Mouse (Mus musculus) MEL (cell line): Measurements from ENCODE around the gene Eipr1. TPM values are rescaled to one million over a fixed set of nuclear protein-coding genes. Genes with fewer than 3 reads are reported as not detected.

Experiments used
- DNase-seq: peaks from one replicate; pipeline ENCODE4 v3.0.0; 2011; ENCODE audit warnings: low read depth, low spot score
- H3K27ac ChIP-seq: 2 replicates; pipeline ENCODE4 v1.5.1; 2012; ENCODE audit warnings: low read depth, mild to moderate bottlenecking, control low read depth, low read length, moderate library complexity; ENCODE audit not compliant: control insufficient read depth
- H3K27me3 ChIP-seq, 2 experiments: fragments of 150-350 bp in 1 of 2; sonication (generic) in 1 of 2; 2 replicates each; pipeline ENCODE4 v1.6.1; 2012; ENCODE audit warnings: low read length in 2 of 2, mild to moderate bottlenecking in 2 of 2, improper control_type of control experiment in 1 of 2, moderate library complexity in 1 of 2; ENCODE audit not compliant: insufficient read depth in 2 of 2, control insufficient read depth in 1 of 2
- H3K36me3 ChIP-seq, 2 experiments: 2 replicates each; pipeline ENCODE4 v1.6.1; 2012 to 2014; ENCODE audit warnings: low read length in 2 of 2, improper control_type of control experiment in 1 of 2, inconsistent platforms in 1 of 2, mild to moderate bottlenecking in 1 of 2; ENCODE audit not compliant: insufficient read depth in 2 of 2, control insufficient read depth in 1 of 2
- H3K4me1 ChIP-seq, 2 experiments: fragments of 150-350 bp in 1 of 2; sonication (generic) in 1 of 2; 2 replicates each; pipeline ENCODE4 v1.6.1; 2012; ENCODE audit warnings: low read length in 2 of 2, improper control_type of control experiment in 1 of 2, mild to moderate bottlenecking in 1 of 2; ENCODE audit not compliant: insufficient read depth in 2 of 2, control insufficient read depth in 1 of 2
- H3K4me3 ChIP-seq, 2 experiments: fragments of 150-350 bp in 1 of 2; sonication (generic) in 1 of 2; 2 replicates each; pipeline ENCODE4 v1.5.1; 2012; ENCODE audit warnings: low read depth in 2 of 2, low read length in 2 of 2, mild to moderate bottlenecking in 2 of 2, moderate library complexity in 2 of 2, control low read depth in 1 of 2, improper control_type of control experiment in 1 of 2; ENCODE audit not compliant: control insufficient read depth in 1 of 2, insufficient read depth in 1 of 2
- H3K79me2 ChIP-seq: 2 replicates; pipeline ENCODE4 v1.6.1; 2012; ENCODE audit warnings: mild to moderate bottlenecking, low read length, moderate library complexity; ENCODE audit not compliant: control insufficient read depth, poor library complexity, insufficient read depth
- H3K9ac ChIP-seq: 2 replicates; pipeline ENCODE4 v1.6.1; 2012; ENCODE audit warnings: low read depth, mild to moderate bottlenecking, control low read depth, low read length, moderate library complexity; ENCODE audit not compliant: control insufficient read depth, poor library complexity, severe bottlenecking
- H3K9me3 ChIP-seq: fragments of 150-350 bp; sonication (generic); replicated peaks from 2 replicates; pipeline ENCODE4 v1.6.1; 2012; ENCODE audit warnings: mild to moderate bottlenecking, low read length, improper control_type of control experiment, moderate library complexity; ENCODE audit not compliant: insufficient read depth
- CTCF ChIP-seq, 3 experiments: IDR thresholded peaks in 2 of 3; conservative IDR thresholded peaks in 1 of 3; 2 replicates each; pipeline ENCODE4 v1.5.1; 2011 to 2012; ENCODE audit warnings: low read length in 3 of 3, low read depth in 2 of 3, mild to moderate bottlenecking in 2 of 3, improper control_type of control experiment in 1 of 3, inconsistent platforms in 1 of 3, mixed read lengths in 1 of 3, moderate library complexity in 1 of 3; ENCODE audit not compliant: control insufficient read depth in 1 of 3, insufficient read depth in 1 of 3, poor library complexity in 1 of 3, severe bottlenecking in 1 of 3
- E2F4 ChIP-seq: IDR thresholded peaks from 2 replicates; pipeline ENCODE4 v1.6.1; 2011; ENCODE audit warnings: low read depth, low read length, improper control_type of control experiment, borderline replicate concordance
- EP300 ChIP-seq, 2 experiments: IDR thresholded peaks; 2 replicates each; pipeline ENCODE4 v1.6.1; 2011; ENCODE audit warnings: improper control_type of control experiment in 2 of 2, low read length in 2 of 2, low read depth in 1 of 2, mild to moderate bottlenecking in 1 of 2
- ETS1 ChIP-seq: IDR thresholded peaks from 2 replicates; pipeline ENCODE4 v1.6.1; 2012; ENCODE audit warnings: low read depth, mild to moderate bottlenecking, inconsistent platforms, low read length, improper control_type of control experiment, moderate library complexity
- KAT2A ChIP-seq: conservative IDR thresholded peaks from 2 replicates; pipeline ENCODE4 v1.6.1; 2012; ENCODE audit warnings: low read depth, low read length, improper control_type of control experiment, inconsistent platforms
- MEF2A ChIP-seq: IDR thresholded peaks from 2 replicates; pipeline ENCODE4 v1.6.1; 2014; ENCODE audit warnings: low read depth, mild to moderate bottlenecking, inconsistent platforms, low read length, improper control_type of control experiment; ENCODE audit not compliant: poor library complexity, insufficient replicate concordance, severe bottlenecking; ENCODE audit errors: extremely low read depth
- MYB ChIP-seq: IDR thresholded peaks from 2 replicates; pipeline ENCODE4 v1.6.1; 2011; ENCODE audit warnings: mild to moderate bottlenecking, low read depth, low read length, improper control_type of control experiment
- MYC ChIP-seq: IDR thresholded peaks from 2 replicates; pipeline ENCODE4 v1.6.1; 2011; ENCODE audit warnings: low read depth, mild to moderate bottlenecking, low read length, improper control_type of control experiment, moderate library complexity
- NELFE ChIP-seq: IDR thresholded peaks from 2 replicates; pipeline ENCODE4 v1.6.1; 2011; ENCODE audit warnings: low read depth, low read length, improper control_type of control experiment
- NRF1 ChIP-seq: IDR thresholded peaks from 2 replicates; pipeline ENCODE4 v1.6.1; 2014; ENCODE audit warnings: low read depth, mild to moderate bottlenecking, inconsistent platforms, low read length, improper control_type of control experiment, moderate library complexity; ENCODE audit not compliant: poor library complexity, insufficient read depth, severe bottlenecking
- POLR2AphosphoS5 ChIP-seq: IDR thresholded peaks from 2 replicates; pipeline ENCODE4 v1.6.1; 2012; ENCODE audit warnings: low read depth, borderline replicate concordance, mild to moderate bottlenecking, inconsistent platforms, low read length, moderate library complexity, mixed read lengths
- SIN3A ChIP-seq: IDR thresholded peaks from 2 replicates; pipeline ENCODE4 v1.6.1; 2012; ENCODE audit warnings: low read length, improper control_type of control experiment, inconsistent platforms
- SMC3 ChIP-seq: IDR thresholded peaks from 2 replicates; pipeline ENCODE4 v1.6.1; 2011; ENCODE audit warnings: low read depth, low read length, improper control_type of control experiment
- TAL1 ChIP-seq: IDR thresholded peaks from 2 replicates; pipeline ENCODE4 v1.6.1; 2012; ENCODE audit warnings: mild to moderate bottlenecking, inconsistent platforms, low read length, moderate library complexity, mixed read lengths
- UBTF ChIP-seq: IDR thresholded peaks from 2 replicates; pipeline ENCODE4 v1.6.1; 2012; ENCODE audit warnings: low read depth, mild to moderate bottlenecking, inconsistent platforms, low read length, improper control_type of control experiment, moderate library complexity, borderline replicate concordance; ENCODE audit not compliant: insufficient read depth
- USF1 ChIP-seq: IDR thresholded peaks from 2 replicates; pipeline ENCODE4 v1.6.1; 2014; ENCODE audit warnings: low read depth, mild to moderate bottlenecking, inconsistent platforms, low read length, improper control_type of control experiment, moderate library complexity
- USF2 ChIP-seq, 2 experiments: IDR thresholded peaks; 2 replicates each; pipeline ENCODE4 v1.6.1; 2011 to 2012; ENCODE audit warnings: improper control_type of control experiment in 2 of 2, low read length in 2 of 2, borderline replicate concordance in 1 of 2, inconsistent platforms in 1 of 2, low read depth in 1 of 2, mild to moderate bottlenecking in 1 of 2; ENCODE audit not compliant: insufficient read depth in 1 of 2
- ZKSCAN1 ChIP-seq: IDR thresholded peaks from 2 replicates; pipeline ENCODE4 v1.6.1; 2012; ENCODE audit warnings: low read depth, mild to moderate bottlenecking, inconsistent platforms, low read length, improper control_type of control experiment, moderate library complexity
- ZNF384 ChIP-seq: IDR thresholded peaks from 2 replicates; pipeline ENCODE4 v1.6.1; 2012; ENCODE audit warnings: low read depth, mild to moderate bottlenecking, inconsistent platforms, low read length, improper control_type of control experiment
- polyA plus RNA-seq, 2 experiments: library from polyadenylated mRNA; stranded (reverse) in 1 of 2; unstranded in 1 of 2; fragments of >175 nt in 1 of 2; fragments of >200 nt in 1 of 2; gene quantifications; 2 replicates each; pipeline versions ENCODE4 v1.2.1 to v1.2.4; 2012; ENCODE audit warnings: low replicate concordance in 2 of 2, low read depth in 1 of 2; ENCODE audit not compliant: insufficient read length in 2 of 2, insufficient read depth in 1 of 2, missing spikeins in 1 of 2
- total RNA-seq: library from RNA; depleted of rRNA; stranded (reverse); fragments of 300-350 nt; gene quantifications from 2 replicates; pipeline ENCODE4 v1.2.3, GENCODE M21; 2012

The Eipr1 gene
- total and polyA plus RNA-seq, 3 experiments = 45.8 to 51.5 TPM; not detected in 1

DNA sequence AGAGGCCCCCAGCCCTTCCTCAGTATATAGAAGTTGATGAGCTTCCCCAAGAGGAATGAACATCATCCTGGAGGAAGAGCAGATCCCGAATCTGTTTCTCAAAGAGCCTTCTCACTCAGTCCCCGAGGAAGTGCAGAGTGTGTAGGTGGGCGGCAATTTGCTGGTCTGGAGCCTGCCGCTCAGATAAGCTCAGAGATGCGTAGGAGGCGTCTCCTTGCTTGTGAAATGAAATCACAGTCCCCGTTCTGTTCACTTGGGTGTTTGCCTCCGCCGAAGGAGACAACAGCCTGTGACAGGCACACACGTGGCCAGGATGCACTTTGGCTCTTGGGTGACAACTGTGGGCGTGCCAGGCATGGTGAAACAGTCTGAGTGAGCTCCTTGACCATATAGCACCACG is 120.7 kb downstream of the Eipr1 start:
- DNase-seq = no peak
- Histone ChIP-seq H3K27me3 (no peaks in the 10 kb centered on the region), H3K4me1 (no peaks in the 10 kb centered on the region), H3K4me3 (no peak overlapping the region), H3K79me2 (no peaks in the 10 kb centered on the region), H3K36me3 (no peaks in the 10 kb centered on the region), H3K9me3 (no peaks in the 10 kb centered on the region), H3K27ac (no peak overlapping the region), H3K9ac (no peak overlapping the region)
- TF ChIP-seq ZKSCAN1 = no peak
- no peak for TF ChIP-seq ZNF384
- no peak for TF ChIP-seq USF1
- no peak for TF ChIP-seq TAL1
- no peak for TF ChIP-seq USF2 (IDR thresholded peaks at IDR 0.05; ENCODE audit: borderline replicate concordance in 1 of 2, insufficient read depth in 1 of 2, low read depth in 1 of 2, low read length in 2 of 2)
- no peak for TF ChIP-seq POLR2AphosphoS5
- no peak for TF ChIP-seq SMC3
- no peak for TF ChIP-seq MEF2A
- TF ChIP-seq NRF1 = no peak
- no peak for TF ChIP-seq MYB
- no peak for TF ChIP-seq E2F4
- TF ChIP-seq SIN3A = no peak

GRCm38 (mm10) chr12:28874781-28875251 is 123.2 kb downstream of the Eipr1 start:
- TF ChIP-seq ETS1 = no peak
- TF ChIP-seq EP300 (IDR thresholded peaks at IDR 0.05; ENCODE audit: low read depth in 1 of 2, low read length in 2 of 2) = no peak
- no peak for TF ChIP-seq KAT2A
- no peak for TF ChIP-seq CTCF (IDR thresholded peaks at IDR 0.05 in 2 of 3, conservative IDR thresholded peaks at IDR 0.05 in 1 of 3; ENCODE audit: control insufficient read depth in 1 of 3, insufficient read depth in 1 of 3, low read depth in 2 of 3, low read length in 3 of 3, poor library complexity in 1 of 3, severe bottlenecking in 1 of 3)
- TF ChIP-seq NELFE = no peak
- TF ChIP-seq MYC = no peak
- no peak for TF ChIP-seq E2F4
- no peak for TF ChIP-seq UBTF
- no peak for TF ChIP-seq ZKSCAN1
- Histone ChIP-seq H3K36me3 (no peaks in the 10 kb centered on the region), H3K4me3 (no peak overlapping the region)

More at GRCm38 (mm10) chr12:28874781-28875251, 123.2 kb downstream of the Eipr1 start:
- H3K27ac ChIP-seq = no peak overlapping the region
- no peak for DNase-seq
- no peaks in the 10 kb centered on the region for H3K9me3 ChIP-seq
- H3K27me3 ChIP-seq = no peaks in the 10 kb centered on the region
- H3K4me1 ChIP-seq = no peaks in the 10 kb centered on the region
- no peaks in the 10 kb centered on the region for H3K79me2 ChIP-seq
- no peak overlapping the region for H3K9ac ChIP-seq
